Mouse (Mus musculus) liver, embryonic 11.5 days (tissue): ENCODE data around the gene Tex16. TPM values are rescaled to one million over a fixed set of nuclear protein-coding genes. Genes with fewer than 3 reads are reported as not detected.

Source experiments
- ATAC-seq: fragments of 200-750 bp; cut with Nextera tagmentation; replicated peaks from 2 replicates; pipeline ENCODE4 v1.8.0; 2017; ENCODE audit warnings: moderate number of reproducible peaks, mild to moderate bottlenecking, moderate TSS enrichment, moderate library complexity; ENCODE audit not compliant: low FRiP score
- DNase-seq: peaks from one replicate; pipeline ENCODE4 v3.0.0-alpha.2; 2017; ENCODE audit warnings: low spot score
- H3K27ac ChIP-seq: fragments of 300-500 bp; sonication (generic); 2 replicates; pipeline ENCODE4 v1.5.1; 2014; ENCODE audit warnings: mild to moderate bottlenecking, low read depth, low read length, control low read depth
- H3K27me3 ChIP-seq: fragments of 300-500 bp; sonication (generic); replicated peaks from 2 replicates; pipeline ENCODE4 v1.6.1; 2014; ENCODE audit warnings: low read length, mixed read lengths; ENCODE audit not compliant: control insufficient read depth, insufficient read depth
- H3K36me3 ChIP-seq: fragments of 300-500 bp; sonication (generic); 2 replicates; pipeline ENCODE4 v1.6.1; 2014; ENCODE audit warnings: mild to moderate bottlenecking, low read length, moderate library complexity, mixed read lengths; ENCODE audit not compliant: control insufficient read depth, insufficient read depth
- H3K4me1 ChIP-seq: fragments of 300-500 bp; sonication (generic); replicated peaks from 2 replicates; pipeline ENCODE4 v1.6.1; 2014; ENCODE audit warnings: low read length, mixed read lengths; ENCODE audit not compliant: control insufficient read depth, insufficient read depth
- H3K4me2 ChIP-seq: fragments of 300-500 bp; sonication (generic); 2 replicates; pipeline ENCODE4 v1.6.1; 2014; ENCODE audit warnings: mild to moderate bottlenecking, control low read depth, moderate library complexity
- H3K4me3 ChIP-seq: fragments of 300-500 bp; sonication (generic); 2 replicates; pipeline ENCODE4 v1.5.1; 2014; ENCODE audit warnings: low read depth, low read length, control low read depth
- H3K9ac ChIP-seq: fragments of 300-500 bp; sonication (generic); 2 replicates; pipeline ENCODE4 v1.6.1; 2014; ENCODE audit warnings: low read depth, low read length, control low read depth
- H3K9me3 ChIP-seq: fragments of 300-500 bp; sonication (generic); 2 replicates; pipeline ENCODE4 v1.6.1; 2016; ENCODE audit warnings: low read length, inconsistent platforms, mixed read lengths; ENCODE audit not compliant: control insufficient read depth
- WGBS: fragments of 180-500 bp; shearing (Covaris S2); extraction: QIAGEN DNeasy Blood & Tissue Kit; methylation state at CpG from one replicate; pipeline ENCODE4 v1.1.7; 2014; 5-methylcytosine and 5-hydroxymethylcytosine counted together
- polyA plus RNA-seq: library from polyadenylated mRNA; unstranded; fragments of >200 nt; fragmentation: Nextera tagmentation; extraction: Ambion mirVana; gene quantifications from 2 replicates; pipeline ENCODE4 v1.2.1, GENCODE M21; 2014

Gene Tex16
- 0.94 and 2.3 TPM in 2 replicates for polyA plus RNA-seq

- DNase-seq (no peak), ATAC-seq (no peak)
- Histone ChIP-seq H3K9me3 (no peaks in the 10 kb centered on the region), H3K27ac (no peak within 1 kb of the TSS), H3K4me2 (no peak within 1 kb of the TSS), H3K27me3 (no peaks in the 10 kb centered on the region), H3K9ac (no peak within 1 kb of the TSS), H3K4me1 (no peaks in the 10 kb centered on the region), H3K4me3 (no peak within 1 kb of the TSS), H3K36me3 (no peaks in the 10 kb centered on the region)
Measured at GRCm38 (mm10) chrX:112010707-112011106, at the start of gene Tex16. Tex16 (plus strand) TSS chrX:112011007.

- Histone ChIP-seq H3K4me2 (no peak overlapping the region), H3K27ac (no peak overlapping the region), H3K9ac (no peak overlapping the region), H3K4me1 (no peaks in the 10 kb centered on the region), H3K27me3 (no peaks in the 10 kb centered on the region), H3K4me3 (no peak overlapping the region), H3K36me3 (no peaks in the 10 kb centered on the region), H3K9me3 (no peaks in the 10 kb centered on the region)
- DNase-seq = no peak
- ATAC-seq = no peak
- 41% methylated on average over 1 of the region's 1 CpGs for WGBS
Measured at GRCm38 (mm10) chrX:111999661-112000060, 11.1 kb upstream of the Tex16 start.

Other genes with a start within 250 kb of the Tex16 start
- 0.78 and 2.0 TPM in 2 replicates for gene Gm45194, start 119.6 kb upstream of the Tex16 start, polyA plus RNA-seq
- not detected in 2 replicates for gene 4933403O08Rik, start 228.0 kb downstream of the Tex16 start, polyA plus RNA-seq